In genomic region chr7:118447291-118448133, GRCm38 (mm10) we compare ENCODE assay signal across 7 mouse cellular contexts. TPM values are rescaled to one million over a fixed set of nuclear protein-coding genes. Genes with fewer than 3 reads are reported as not detected.
DNase-seq lines count a peak whose midpoint lies in the region; ATAC-seq lines count a peak whose summit lies in the region.

No protein-coding gene starts in this region.

- under 1% methylated on average over 65 of the region's 65 CpGs for WGBS in embryonic facial prominence, embryonic 10.5 days
- WGBS in midbrain, embryonic 10.5 days: under 1% methylated on average over 65 of the region's 65 CpGs

- ATAC-seq in CD4-positive, CD25-positive, alpha-beta regulatory T cell, adult 4 months: no peak

- H3K27me3 ChIP-seq in embryonic facial prominence, embryonic 10.5 days (replicated peaks; ENCODE audit: low read depth, poor library complexity, severe bottlenecking): peaks cover 72% of the 10 kb centered on the region
- H3K27me3 ChIP-seq in midbrain, embryonic 10.5 days (ENCODE audit: low read depth, poor library complexity, severe bottlenecking): peaks cover 63% of the 10 kb centered on the region

- no peaks in the 10 kb centered on the region for H3K36me3 ChIP-seq in embryonic facial prominence, embryonic 10.5 days (replicated peaks)
- H3K36me3 ChIP-seq in midbrain, embryonic 10.5 days: no peaks in the 10 kb centered on the region

- peaks cover 41% of the 10 kb centered on the region for H3K4me1 ChIP-seq in embryonic facial prominence, embryonic 10.5 days
- peaks cover 31% of the 10 kb centered on the region for H3K4me1 ChIP-seq in midbrain, embryonic 10.5 days

- peak; percentile 28 for DNase-seq in urinary bladder, postnatal 14 days (ENCODE audit: low spot score)
- DNase-seq in urinary bladder, postnatal 36 days (ENCODE audit: low spot score in 2 of 2): no peak
- DNase-seq in embryonic facial prominence, embryonic 10.5 days (ENCODE audit: low spot score): peak; percentile 78
- peak; percentile 58 to 73 for DNase-seq in heart, postnatal 10 days
- peak; percentile 66 to 78 for DNase-seq in kidney, postnatal 36 days
- DNase-seq in midbrain, embryonic 10.5 days (ENCODE audit: low spot score): peak; percentile 60

- intact Hi-C loops in heart, postnatal 10 days (cut with DNase I): loop anchor here (1.0 to 2.0 kb wide), 4 partner anchors 71 to 242 kb away; no protein-coding TSS in a partner anchor

- peak overlapping the region; percentile 76 for H3K4me3 ChIP-seq in embryonic facial prominence, embryonic 10.5 days
- H3K4me3 ChIP-seq in midbrain, embryonic 10.5 days: peak overlapping the region; percentile 69

- peak overlapping the region; percentile 79 for H3K27ac ChIP-seq in embryonic facial prominence, embryonic 10.5 days (replicated peaks)
- peak overlapping the region; percentile 74 for H3K27ac ChIP-seq in midbrain, embryonic 10.5 days (replicated peaks)

- no peaks in the 10 kb centered on the region for H3K9me3 ChIP-seq in embryonic facial prominence, embryonic 10.5 days
- H3K9me3 ChIP-seq in midbrain, embryonic 10.5 days (replicated peaks): no peaks in the 10 kb centered on the region

RNA-seq across cellular contexts. Expression of gene Syt17, which starts 0.5 kb away (rescaled TPM):
- 1.7 and 1.9 TPM in 2 replicates for polyA plus RNA-seq in embryonic facial prominence, embryonic 10.5 days (2016; fragmentation: Nextera tagmentation; extraction: Ambion mirVana)
- total RNA-seq in heart, postnatal 10 days (2021): 1 to 10 TPM; 1.9 to 2.2 TPM
- 2.0 and 3.0 TPM in 2 replicates for polyA plus RNA-seq in midbrain, embryonic 10.5 days (2016; fragmentation: Nextera tagmentation; extraction: Ambion mirVana)
- under 1 TPM in 1 of 2 experiments, not detected in 1; 0.30 TPM for polyA plus RNA-seq in CD4-positive, CD25-positive, alpha-beta regulatory T cell, adult 4 months (2017; shearing (Covaris generic))

RNA-seq across cellular contexts. Expression of gene Itpripl2, which starts 44.3 kb away (rescaled TPM):
- polyA plus RNA-seq in embryonic facial prominence, embryonic 10.5 days (2016; fragmentation: Nextera tagmentation; extraction: Ambion mirVana): 1.3 and 1.6 TPM in 2 replicates
- 10 to 100 TPM; 48.3 to 49.2 TPM for total RNA-seq in heart, postnatal 10 days (2021)
- polyA plus RNA-seq in midbrain, embryonic 10.5 days (2016; fragmentation: Nextera tagmentation; extraction: Ambion mirVana): 0.78 TPM in 2 replicates
- under 1 TPM; 0.63 to 0.77 TPM for polyA plus RNA-seq in CD4-positive, CD25-positive, alpha-beta regulatory T cell, adult 4 months (2017; shearing (Covaris generic))

Comparison
In these comparisons a context has a peak if more than half of its experiments do, and no peak if none do; other contexts are left out.
1. DNase-seq: peak in urinary bladder, postnatal 14 days (single experiment), embryonic facial prominence, embryonic 10.5 days (single experiment), heart, postnatal 10 days (2 of 2), kidney, postnatal 36 days (2 of 2) and midbrain, embryonic 10.5 days (single experiment); none in urinary bladder, postnatal 36 days (0 of 2).